Mouse (Mus musculus): ENCODE measurements around the gene Kcnk15. TPM values are rescaled to one million over a fixed set of nuclear protein-coding genes. Genes with fewer than 3 reads are reported as not detected.

Kcnk15 gene
- not detected in 2 replicates for polyA plus RNA-seq (2015; fragmentation: Nextera tagmentation; extraction: Ambion mirVana)

- Histone ChIP-seq H3K4me1 (no peaks in the 10 kb centered on the region; the same call in 1 of the 2 replicates), H3K9me3 (replicated peaks) (no peaks in the 10 kb centered on the region), H3K36me3 (ENCODE audit: poor library complexity, severe bottlenecking) (no peaks in the 10 kb centered on the region), H3K4me3 (peak within 1 kb of the TSS; percentile 25), H3K27me3 (peaks cover 93% of the 10 kb centered on the region), H3K27ac (no peak within 1 kb of the TSS), H3K9ac (no peak within 1 kb of the TSS), H3K4me2 (peak within 1 kb of the TSS; percentile 41)
- WGBS: 1% methylated on average over 38 of the region's 38 CpGs
- ATAC-seq: no peak
Measured at GRCm38 (mm10) chr2:163853461-163853901, at the start of gene Kcnk15. Kcnk15 (plus strand) TSS chr2:163853651.

GRCm38 (mm10) chr2:163803838-163804237 is 49.6 kb upstream of the Kcnk15 start:
- H3K27me3 ChIP-seq: no peaks in the 10 kb centered on the region
- H3K9ac ChIP-seq: no peak overlapping the region
- no peak overlapping the region for H3K4me3 ChIP-seq
- H3K4me2 ChIP-seq: no peak overlapping the region
- H3K27ac ChIP-seq: no peak overlapping the region
- no peaks in the 10 kb centered on the region for H3K36me3 ChIP-seq (ENCODE audit: poor library complexity, severe bottlenecking)
- no peaks in the 10 kb centered on the region for H3K9me3 ChIP-seq (replicated peaks)
- 84% methylated on average over 5 of the region's 5 CpGs for WGBS
- no peak for ATAC-seq
- no peaks in the 10 kb centered on the region for H3K4me1 ChIP-seq

- Histone ChIP-seq H3K27me3 (no peaks in the 10 kb centered on the region), H3K36me3 (ENCODE audit: poor library complexity, severe bottlenecking) (no peaks in the 10 kb centered on the region), H3K4me2 (no peak overlapping the region), H3K4me1 (no peaks in the 10 kb centered on the region), H3K4me3 (no peak overlapping the region), H3K9ac (no peak overlapping the region), H3K9me3 (replicated peaks) (no peaks in the 10 kb centered on the region), H3K27ac (no peak overlapping the region)
- WGBS: 87% methylated on average over 4 of the region's 4 CpGs
- no peak for ATAC-seq
Measured at GRCm38 (mm10) chr2:163809166-163809565, 44.3 kb upstream of the Kcnk15 start.

GRCm38 (mm10) chr2:163809704-163810103 is 43.7 kb upstream of the Kcnk15 start:
- H3K4me2 ChIP-seq: no peak overlapping the region
- no peak overlapping the region for H3K27ac ChIP-seq
- no peaks in the 10 kb centered on the region for H3K9me3 ChIP-seq (replicated peaks)
- no peaks in the 10 kb centered on the region for H3K4me1 ChIP-seq
- ATAC-seq: no peak
- no peak overlapping the region for H3K9ac ChIP-seq
- H3K36me3 ChIP-seq (ENCODE audit: poor library complexity, severe bottlenecking): no peaks in the 10 kb centered on the region
- H3K4me3 ChIP-seq: no peak overlapping the region
- 82% methylated on average over 7 of the region's 7 CpGs for WGBS
- H3K27me3 ChIP-seq: no peaks in the 10 kb centered on the region

- WGBS: 72% methylated on average over 5 of the region's 5 CpGs
- H3K36me3 ChIP-seq (ENCODE audit: poor library complexity, severe bottlenecking): no peaks in the 10 kb centered on the region
Measured at GRCm38 (mm10) chr2:163813077-163813476, 40.4 kb upstream of the Kcnk15 start.

GRCm38 (mm10) chr2:163814739-163815465 is 38.5 kb upstream of the Kcnk15 start:
- WGBS: 80% methylated on average over 9 of the region's 9 CpGs
- Histone ChIP-seq H3K4me1 (no peaks in the 10 kb centered on the region), H3K9me3 (replicated peaks) (no peaks in the 10 kb centered on the region), H3K9ac (no peak overlapping the region), H3K27me3 (no peaks in the 10 kb centered on the region), H3K36me3 (ENCODE audit: poor library complexity, severe bottlenecking) (no peaks in the 10 kb centered on the region), H3K4me3 (no peak overlapping the region), H3K27ac (no peak overlapping the region), H3K4me2 (no peak overlapping the region)
- no peak for ATAC-seq

More at GRCm38 (mm10) chr2:163813077-163813476, 40.4 kb upstream of the Kcnk15 start:
- no peak overlapping the region for H3K9ac ChIP-seq
- H3K27me3 ChIP-seq: no peaks in the 10 kb centered on the region
- no peak overlapping the region for H3K27ac ChIP-seq
- ATAC-seq: no peak
- H3K4me2 ChIP-seq: no peak overlapping the region
- H3K4me1 ChIP-seq: no peaks in the 10 kb centered on the region
- H3K4me3 ChIP-seq: no peak overlapping the region
- no peaks in the 10 kb centered on the region for H3K9me3 ChIP-seq (replicated peaks)

GRCm38 (mm10) chr2:163820607-163821006 is 32.8 kb upstream of the Kcnk15 start, which contains the start of gene Ccn5:
Ccn5 (plus strand) TSS chr2:163820861.
- no peak within 1 kb of the TSS for H3K27ac ChIP-seq
- H3K9me3 ChIP-seq (replicated peaks): no peaks in the 10 kb centered on the region
- no peak within 1 kb of the TSS for H3K4me3 ChIP-seq
- 78% methylated on average over 4 of the region's 4 CpGs for WGBS
- peaks cover 5% of the 10 kb centered on the region; the same call in 1 of the 2 replicates for H3K27me3 ChIP-seq
- ATAC-seq: no peak
- no peaks in the 10 kb centered on the region for H3K36me3 ChIP-seq (ENCODE audit: poor library complexity, severe bottlenecking)
- no peak within 1 kb of the TSS for H3K9ac ChIP-seq
- H3K4me2 ChIP-seq: no peak within 1 kb of the TSS
- H3K4me1 ChIP-seq: 0 out of 2 replicates have a peak, but pooled peaks cover 5% of the 10 kb centered on the region

- WGBS: 9% methylated on average over 4 of the region's 4 CpGs
- peak overlapping the region; percentile 25; the same call in 1 of the 2 replicates for H3K4me2 ChIP-seq
Measured at GRCm38 (mm10) chr2:163823248-163823647, 30.2 kb upstream of the Kcnk15 start.

GRCm38 (mm10) chr2:163823771-163824170 is 29.7 kb upstream of the Kcnk15 start:
- Histone ChIP-seq H3K4me3 (no peak overlapping the region), H3K27me3 (peaks cover 5% of the 10 kb centered on the region; the same call in 1 of the 2 replicates), H3K9ac (no peak overlapping the region), H3K36me3 (ENCODE audit: poor library complexity, severe bottlenecking) (no peaks in the 10 kb centered on the region), H3K27ac (no peak overlapping the region), H3K4me2 (peak overlapping the region; percentile 25), H3K4me1 (0 out of 2 replicates have a peak, but pooled peaks cover 5% of the 10 kb centered on the region), H3K9me3 (replicated peaks) (no peaks in the 10 kb centered on the region)
- WGBS: 15% methylated on average over 11 of the region's 11 CpGs
- no peak for ATAC-seq

More at GRCm38 (mm10) chr2:163823248-163823647, 30.2 kb upstream of the Kcnk15 start:
- no peaks in the 10 kb centered on the region for H3K36me3 ChIP-seq (ENCODE audit: poor library complexity, severe bottlenecking)
- ATAC-seq: 0 out of 2 replicates have a peak, but pooled peaks have one; percentile 41
- no peak overlapping the region for H3K9ac ChIP-seq
- H3K27me3 ChIP-seq: peaks cover 5% of the 10 kb centered on the region; the same call in 1 of the 2 replicates
- no peaks in the 10 kb centered on the region for H3K9me3 ChIP-seq (replicated peaks)
- no peak overlapping the region for H3K27ac ChIP-seq
- H3K4me1 ChIP-seq: 0 out of 2 replicates have a peak, but pooled peaks cover 5% of the 10 kb centered on the region
- no peak overlapping the region for H3K4me3 ChIP-seq

GRCm38 (mm10) chr2:163825861-163826260 is 27.6 kb upstream of the Kcnk15 start:
- ATAC-seq: no peak
- H3K9ac ChIP-seq: no peak overlapping the region
- no peaks in the 10 kb centered on the region for H3K36me3 ChIP-seq (ENCODE audit: poor library complexity, severe bottlenecking)
- H3K4me2 ChIP-seq: no peak overlapping the region
- H3K4me1 ChIP-seq: 0 out of 2 replicates have a peak, but pooled peaks cover 5% of the 10 kb centered on the region
- H3K4me3 ChIP-seq: no peak overlapping the region
- H3K27me3 ChIP-seq: peaks cover 5% of the 10 kb centered on the region; the same call in 1 of the 2 replicates
- no peaks in the 10 kb centered on the region for H3K9me3 ChIP-seq (replicated peaks)
- WGBS: 92% methylated on average over 1 of the region's 1 CpGs
- H3K27ac ChIP-seq: no peak overlapping the region

- no peak overlapping the region for H3K27ac ChIP-seq
- H3K27me3 ChIP-seq: peaks cover 5% of the 10 kb centered on the region; the same call in 1 of the 2 replicates
- H3K4me3 ChIP-seq: no peak overlapping the region
- 0 out of 2 replicates have a peak, but pooled peaks cover 5% of the 10 kb centered on the region for H3K4me1 ChIP-seq
- no peak overlapping the region for H3K9ac ChIP-seq
- ATAC-seq: no peak
- H3K4me2 ChIP-seq: no peak overlapping the region
- no peaks in the 10 kb centered on the region for H3K36me3 ChIP-seq (ENCODE audit: poor library complexity, severe bottlenecking)
- no peaks in the 10 kb centered on the region for H3K9me3 ChIP-seq (replicated peaks)
- 67% methylated on average over 5 of the region's 5 CpGs for whole genome bisulfite sequencing
Measured at GRCm38 (mm10) chr2:163826494-163826893, 27.0 kb upstream of the Kcnk15 start.

GRCm38 (mm10) chr2:163831163-163831562 is 22.3 kb upstream of the Kcnk15 start:
- Histone ChIP-seq H3K27ac (no peak overlapping the region), H3K4me1 (no peaks in the 10 kb centered on the region), H3K4me2 (no peak overlapping the region), H3K9me3 (replicated peaks) (no peaks in the 10 kb centered on the region), H3K4me3 (no peak overlapping the region), H3K9ac (no peak overlapping the region), H3K36me3 (ENCODE audit: poor library complexity, severe bottlenecking) (no peaks in the 10 kb centered on the region), H3K27me3 (no peaks in the 10 kb centered on the region)
- ATAC-seq: no peak
- WGBS: 80% methylated on average over 1 of the region's 1 CpGs
